Mouse (Mus musculus): ENCODE results near the gene Mpc2.

The Mpc2 gene

GRCm38 (mm10) chr1:165459041-165459502, 1.4 kb upstream of the Mpc2 start:
- Histone ChIP-seq H3K27me3 (ENCODE audit: insufficient read depth, low read length) (no peaks in the 10 kb centered on the region), H3K9me3 (ENCODE audit: low read length) (peaks cover 6% of the 10 kb centered on the region), H3K4me3 (replicated peaks; ENCODE audit: low read length) (peak overlapping the region; percentile 99), H3K36me3 (ENCODE audit: insufficient read depth, low read length) (no peaks in the 10 kb centered on the region), H3K4me1 (replicated peaks; ENCODE audit: low read depth, low read length) (peaks cover 13% of the 10 kb centered on the region)
- TF ChIP-seq CTCF (conservative IDR thresholded peaks at IDR 0.05; ENCODE audit: low read length) (no peak), NANOG (IDR thresholded peaks at IDR 0.05; ENCODE audit: borderline replicate concordance, low read length) (no peak), POU5F1 (IDR thresholded peaks at IDR 0.05; ENCODE audit: borderline replicate concordance, low read length) (no peak)

- peaks cover 13% of the 10 kb centered on the region for H3K4me1 ChIP-seq (replicated peaks; ENCODE audit: low read depth, low read length)
- peak overlapping the region; percentile 99 for H3K4me3 ChIP-seq (replicated peaks; ENCODE audit: low read length)
- no peaks in the 10 kb centered on the region for H3K27me3 ChIP-seq (ENCODE audit: insufficient read depth, low read length)
- no peaks in the 10 kb centered on the region for H3K36me3 ChIP-seq (ENCODE audit: insufficient read depth, low read length)
- TF ChIP-seq CTCF (conservative IDR thresholded peaks at IDR 0.05; ENCODE audit: low read length): no peak
- TF ChIP-seq NANOG (IDR thresholded peaks at IDR 0.05; ENCODE audit: borderline replicate concordance, low read length): no peak
- TF ChIP-seq POU5F1 (IDR thresholded peaks at IDR 0.05; ENCODE audit: borderline replicate concordance, low read length): no peak
- peaks cover under 1% of the 10 kb centered on the region; the same call in 1 of the 2 replicates for H3K9me3 ChIP-seq (ENCODE audit: low read length)
These were observed 795 bp upstream of the Mpc2 start for GRCm38 (mm10) chr1:165459503-165460181.

GRCm38 (mm10) chr1:165460801-165461377, 452 bp downstream of the Mpc2 start:
- Histone ChIP-seq H3K4me3 (replicated peaks; ENCODE audit: low read length) (peak overlapping the region; percentile 99), H3K36me3 (ENCODE audit: insufficient read depth, low read length) (no peaks in the 10 kb centered on the region), H3K9me3 (ENCODE audit: low read length) (no peaks in the 10 kb centered on the region), H3K4me1 (replicated peaks; ENCODE audit: low read depth, low read length) (peaks cover 13% of the 10 kb centered on the region), H3K27me3 (ENCODE audit: insufficient read depth, low read length) (no peaks in the 10 kb centered on the region)
- TF ChIP-seq CTCF (conservative IDR thresholded peaks at IDR 0.05; ENCODE audit: low read length) (no peak), NANOG (IDR thresholded peaks at IDR 0.05; ENCODE audit: borderline replicate concordance, low read length) (no peak), POU5F1 (IDR thresholded peaks at IDR 0.05; ENCODE audit: borderline replicate concordance, low read length) (no peak)

GRCm38 (mm10) chr1:165461681-165462080, 1.2 kb downstream of the Mpc2 start:
- Histone ChIP-seq H3K9me3 (ENCODE audit: low read length) (no peaks in the 10 kb centered on the region), H3K4me1 (replicated peaks; ENCODE audit: low read depth, low read length) (peaks cover 13% of the 10 kb centered on the region), H3K36me3 (ENCODE audit: insufficient read depth, low read length) (no peaks in the 10 kb centered on the region), H3K4me3 (replicated peaks; ENCODE audit: low read length) (peak overlapping the region; percentile 85), H3K27me3 (ENCODE audit: insufficient read depth, low read length) (no peaks in the 10 kb centered on the region)
- TF ChIP-seq CTCF (conservative IDR thresholded peaks at IDR 0.05; ENCODE audit: low read length): no peak
- no peak for TF ChIP-seq NANOG (IDR thresholded peaks at IDR 0.05; ENCODE audit: borderline replicate concordance, low read length)
- TF ChIP-seq POU5F1 (IDR thresholded peaks at IDR 0.05; ENCODE audit: borderline replicate concordance, low read length): no peak

- Histone ChIP-seq H3K27me3 (ENCODE audit: insufficient read depth, low read length) (no peaks in the 10 kb centered on the region), H3K4me3 (replicated peaks; ENCODE audit: low read length) (no peak overlapping the region), H3K36me3 (ENCODE audit: insufficient read depth, low read length) (no peaks in the 10 kb centered on the region), H3K9me3 (ENCODE audit: low read length) (no peaks in the 10 kb centered on the region), H3K4me1 (replicated peaks; ENCODE audit: low read depth, low read length) (peaks cover 13% of the 10 kb centered on the region)
- TF ChIP-seq NANOG (IDR thresholded peaks at IDR 0.05; ENCODE audit: borderline replicate concordance, low read length) (no peak), CTCF (conservative IDR thresholded peaks at IDR 0.05; ENCODE audit: low read length) (no peak), POU5F1 (IDR thresholded peaks at IDR 0.05; ENCODE audit: borderline replicate concordance, low read length) (no peak)
These were observed 2.4 kb downstream of the Mpc2 start for GRCm38 (mm10) chr1:165462861-165463260.

GRCm38 (mm10) chr1:165464574-165464973, 4.1 kb downstream of the Mpc2 start:
- Histone ChIP-seq H3K9me3 (ENCODE audit: low read length) (no peaks in the 10 kb centered on the region), H3K4me3 (replicated peaks; ENCODE audit: low read length) (no peak overlapping the region), H3K36me3 (ENCODE audit: insufficient read depth, low read length) (no peaks in the 10 kb centered on the region), H3K27me3 (ENCODE audit: insufficient read depth, low read length) (no peaks in the 10 kb centered on the region), H3K4me1 (replicated peaks; ENCODE audit: low read depth, low read length) (peaks cover 7% of the 10 kb centered on the region)
- no peak for TF ChIP-seq CTCF (conservative IDR thresholded peaks at IDR 0.05; ENCODE audit: low read length)
- TF ChIP-seq POU5F1 (IDR thresholded peaks at IDR 0.05; ENCODE audit: borderline replicate concordance, low read length): no peak
- TF ChIP-seq NANOG (IDR thresholded peaks at IDR 0.05; ENCODE audit: borderline replicate concordance, low read length): no peak

- no peaks in the 10 kb centered on the region for H3K4me1 ChIP-seq (replicated peaks; ENCODE audit: low read depth, low read length)
- TF ChIP-seq POU5F1 (IDR thresholded peaks at IDR 0.05; ENCODE audit: borderline replicate concordance, low read length) (no peak), CTCF (conservative IDR thresholded peaks at IDR 0.05; ENCODE audit: low read length) (no peak), NANOG (IDR thresholded peaks at IDR 0.05; ENCODE audit: borderline replicate concordance, low read length) (no peak)
- no peaks in the 10 kb centered on the region for H3K9me3 ChIP-seq (ENCODE audit: low read length)
- no peaks in the 10 kb centered on the region for H3K36me3 ChIP-seq (ENCODE audit: insufficient read depth, low read length)
- no peak overlapping the region for H3K4me3 ChIP-seq (replicated peaks; ENCODE audit: low read length)
- H3K27me3 ChIP-seq (ENCODE audit: insufficient read depth, low read length): no peaks in the 10 kb centered on the region
These were observed 8.5 kb downstream of the Mpc2 start for GRCm38 (mm10) chr1:165468971-165469370.

- H3K9me3 ChIP-seq (ENCODE audit: low read length): no peaks in the 10 kb centered on the region
- no peaks in the 10 kb centered on the region for H3K4me1 ChIP-seq (replicated peaks; ENCODE audit: low read depth, low read length)
- H3K36me3 ChIP-seq (ENCODE audit: insufficient read depth, low read length): no peaks in the 10 kb centered on the region
- H3K27me3 ChIP-seq (ENCODE audit: insufficient read depth, low read length): no peaks in the 10 kb centered on the region
- H3K4me3 ChIP-seq (replicated peaks; ENCODE audit: low read length): no peak overlapping the region
- TF ChIP-seq CTCF (conservative IDR thresholded peaks at IDR 0.05; ENCODE audit: low read length): no peak
- no peak for TF ChIP-seq POU5F1 (IDR thresholded peaks at IDR 0.05; ENCODE audit: borderline replicate concordance, low read length)
- no peak for TF ChIP-seq NANOG (IDR thresholded peaks at IDR 0.05; ENCODE audit: borderline replicate concordance, low read length)
These were observed 9.3 kb downstream of the Mpc2 start for GRCm38 (mm10) chr1:165469717-165470116.
